Mouse (Mus musculus) bone marrow macrophage, adult 2 months (primary cell): ENCODE measurements at regions not wholly inside any gene's neighbourhood (a gene's known extent, or its start where the extent isn't known, plus 50 kb on each side); places are given as distances from the start of the nearest gene placed in this dataset.

Source experiments
- CTCF ChIP-seq: IDR thresholded peaks from 2 replicates; pipeline ENCODE4 v1.5.1; 2012; ENCODE audit warnings: low read depth, mild to moderate bottlenecking, low read length, moderate library complexity
- POLR2A ChIP-seq: IDR thresholded peaks from 2 replicates; pipeline ENCODE4 v1.6.1; 2012; ENCODE audit warnings: mild to moderate bottlenecking, low read depth, low read length, borderline replicate concordance

DNA sequence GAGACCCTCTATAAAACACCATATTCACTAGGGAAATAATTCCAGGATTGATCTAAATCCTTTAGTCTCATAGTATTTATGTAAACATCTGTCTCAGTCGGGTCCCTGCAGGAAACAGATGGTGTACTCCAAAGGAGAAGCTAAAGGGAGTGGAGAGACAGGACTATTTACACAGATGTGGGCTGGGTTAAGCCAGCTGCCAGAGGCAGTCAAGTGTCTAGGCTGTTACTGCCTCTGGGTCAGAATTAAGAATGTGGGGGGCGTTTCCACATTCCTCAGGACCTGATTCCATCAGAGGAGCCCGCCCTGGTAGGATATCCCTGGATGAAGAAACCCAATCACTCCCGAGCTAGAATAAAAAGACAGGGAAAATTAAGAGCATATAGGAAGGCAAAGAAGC lies 380.2 kb upstream of the Auts2 start:
- no peak for TF ChIP-seq CTCF
- no peak for TF ChIP-seq POLR2A
